Mouse (Mus musculus) forebrain, embryonic 15.5 days (tissue): ENCODE measurements around the gene Unc13d. TPM values are rescaled to one million over a fixed set of nuclear protein-coding genes. Genes with fewer than 3 reads are reported as not detected.

Source experiments
- ATAC-seq: fragments of 200-750 bp; cut with Nextera tagmentation; replicated peaks from 2 replicates; pipeline ENCODE4 v1.8.0; 2017; ENCODE audit warnings: mild to moderate bottlenecking, moderate TSS enrichment, moderate library complexity
- H3K27ac ChIP-seq: fragments of 300-500 bp; sonication (generic); replicated peaks from 2 replicates; pipeline ENCODE4 v1.5.1; 2015; ENCODE audit warnings: mild to moderate bottlenecking, inconsistent platforms
- H3K27me3 ChIP-seq: fragments of 300-500 bp; sonication (generic); 2 replicates; pipeline ENCODE4 v1.6.1; 2015; ENCODE audit warnings: inconsistent platforms
- H3K36me3 ChIP-seq: fragments of 300-500 bp; sonication (generic); 2 replicates; pipeline ENCODE4 v1.6.1; 2015; ENCODE audit warnings: mild to moderate bottlenecking, inconsistent platforms
- H3K4me1 ChIP-seq: fragments of 300-500 bp; sonication (generic); 2 replicates; pipeline ENCODE4 v1.6.1; 2015; ENCODE audit warnings: inconsistent platforms
- H3K4me2 ChIP-seq: fragments of 300-500 bp; sonication (generic); replicated peaks from 2 replicates; pipeline ENCODE4 v1.6.1; 2015; ENCODE audit warnings: mild to moderate bottlenecking, inconsistent platforms
- H3K4me3 ChIP-seq: fragments of 300-500 bp; sonication (generic); 2 replicates; pipeline ENCODE4 v1.5.1; 2015; ENCODE audit warnings: mild to moderate bottlenecking, inconsistent platforms
- H3K9ac ChIP-seq: fragments of 300-500 bp; sonication (generic); replicated peaks from 2 replicates; pipeline ENCODE4 v1.6.1; 2015; ENCODE audit warnings: mild to moderate bottlenecking, inconsistent platforms
- H3K9me3 ChIP-seq: fragments of 300-500 bp; sonication (generic); 2 replicates; pipeline ENCODE4 v1.6.1; 2016; ENCODE audit warnings: inconsistent platforms
- WGBS: fragments of 180-500 bp; shearing (Covaris S2); methylation state at CpG from one replicate; pipeline ENCODE4 v1.1.7; 2015; ENCODE audit warnings: mixed read lengths; 5-methylcytosine and 5-hydroxymethylcytosine counted together
- polyA plus RNA-seq: library from polyadenylated mRNA; unstranded; fragments of >200 nt; fragmentation: Nextera tagmentation; extraction: Ambion mirVana; gene quantifications from 2 replicates; pipeline ENCODE4 v1.2.1, GENCODE M21; 2015

The Unc13d gene
- polyA plus RNA-seq, 1 experiment from 2014 or later = 0.70 TPM

GRCm38 (mm10) chr11:116034584-116034983, 43.2 kb downstream of the Unc13d start:
- no peaks in the 10 kb centered on the region for H3K9me3 ChIP-seq
- no peak for ATAC-seq
- WGBS = 95% methylated on average over 6 of the region's 6 CpGs

GRCm38 (mm10) chr11:116030898-116031845, 46.6 kb downstream of the Unc13d start:
- WGBS = 24% methylated on average over 14 of the region's 14 CpGs
- Histone ChIP-seq H3K27me3 (no peaks in the 10 kb centered on the region), H3K9me3 (no peaks in the 10 kb centered on the region), H3K27ac (peak overlapping the region; percentile 100), H3K36me3 (no peaks in the 10 kb centered on the region), H3K4me3 (peak overlapping the region; percentile 85), H3K9ac (peak overlapping the region; percentile 97), H3K4me2 (peak overlapping the region; percentile 82), H3K4me1 (peaks cover 33% of the 10 kb centered on the region)
- ATAC-seq = peak; percentile 26

More at GRCm38 (mm10) chr11:116034584-116034983, 43.2 kb downstream of the Unc13d start:
- Histone ChIP-seq H3K36me3 (peaks cover 9% of the 10 kb centered on the region), H3K4me3 (no peak overlapping the region), H3K9ac (no peak overlapping the region), H3K27ac (no peak overlapping the region), H3K27me3 (no peaks in the 10 kb centered on the region), H3K4me2 (no peak overlapping the region), H3K4me1 (peaks cover 30% of the 10 kb centered on the region)

- H3K36me3 ChIP-seq = no peaks in the 10 kb centered on the region
- WGBS = 0% methylated on average over 60 of the region's 67 CpGs
- no peaks in the 10 kb centered on the region for H3K9me3 ChIP-seq
- no peaks in the 10 kb centered on the region for H3K27me3 ChIP-seq
- peak within 1 kb of the TSS; percentile 97 for H3K9ac ChIP-seq
- peak within 1 kb of the TSS; percentile 82 for H3K4me2 ChIP-seq
- H3K27ac ChIP-seq = peak within 1 kb of the TSS; percentile 100
- H3K4me1 ChIP-seq = peaks cover 33% of the 10 kb centered on the region
- peak within 1 kb of the TSS; percentile 85 for H3K4me3 ChIP-seq
- ATAC-seq = peak; percentile 96
Measured at GRCm38 (mm10) chr11:116030088-116030897, 47.5 kb downstream of the Unc13d start, which contains the start of gene Unk. Gene Unk (plus strand): TSS chr11:116030322.

GRCm38 (mm10) chr11:116029086-116029865, 48.5 kb downstream of the Unc13d start:
- H3K27ac ChIP-seq = peak overlapping the region; percentile 61
- 83% methylated on average over 6 of the region's 6 CpGs for WGBS
- H3K4me2 ChIP-seq = peak overlapping the region; percentile 61
- peak; percentile 0; the same call in 1 of the 2 replicates for ATAC-seq
- H3K27me3 ChIP-seq = no peaks in the 10 kb centered on the region
- peak overlapping the region; percentile 49 for H3K9ac ChIP-seq
- H3K4me1 ChIP-seq = peaks cover 33% of the 10 kb centered on the region
- H3K4me3 ChIP-seq = peak overlapping the region; percentile 85
- H3K9me3 ChIP-seq = no peaks in the 10 kb centered on the region
- H3K36me3 ChIP-seq = no peaks in the 10 kb centered on the region

- 79% methylated on average over 9 of the region's 9 CpGs for WGBS
Measured at GRCm38 (mm10) chr11:116028177-116028865, 49.4 kb downstream of the Unc13d start.

GRCm38 (mm10) chr11:116027756-116028155, 50.0 kb downstream of the Unc13d start, which contains the start of gene H3f3b:
Gene H3f3b (minus strand): TSS chr11:116027962.
- ATAC-seq = no peak
- Histone ChIP-seq H3K36me3 (no peaks in the 10 kb centered on the region), H3K9me3 (no peaks in the 10 kb centered on the region), H3K27ac (no peak within 1 kb of the TSS), H3K9ac (no peak within 1 kb of the TSS), H3K4me2 (no peak within 1 kb of the TSS), H3K27me3 (no peaks in the 10 kb centered on the region), H3K4me1 (peaks cover 25% of the 10 kb centered on the region), H3K4me3 (no peak within 1 kb of the TSS)
- 84% methylated on average over 4 of the region's 4 CpGs for WGBS

More at GRCm38 (mm10) chr11:116028177-116028865, 49.4 kb downstream of the Unc13d start:
- no peaks in the 10 kb centered on the region for H3K36me3 ChIP-seq
- no peaks in the 10 kb centered on the region for H3K27me3 ChIP-seq
- peaks cover 30% of the 10 kb centered on the region for H3K4me1 ChIP-seq
- no peak overlapping the region for H3K9ac ChIP-seq
- no peak overlapping the region for H3K27ac ChIP-seq
- no peak overlapping the region for H3K4me3 ChIP-seq
- H3K4me2 ChIP-seq = no peak overlapping the region
- no peaks in the 10 kb centered on the region for H3K9me3 ChIP-seq
- ATAC-seq = no peak

- Histone ChIP-seq H3K9me3 (no peaks in the 10 kb centered on the region), H3K27me3 (no peaks in the 10 kb centered on the region), H3K9ac (no peak overlapping the region), H3K4me2 (no peak overlapping the region), H3K4me1 (peaks cover 23% of the 10 kb centered on the region), H3K36me3 (peaks cover 21% of the 10 kb centered on the region), H3K4me3 (no peak overlapping the region), H3K27ac (peak overlapping the region; percentile 61)
- WGBS = 86% methylated on average over 3 of the region's 3 CpGs
- ATAC-seq = no peak
Measured at GRCm38 (mm10) chr11:116025056-116025845, 52.5 kb downstream of the Unc13d start.

- ATAC-seq = peak; percentile 97
- Histone ChIP-seq H3K9me3 (no peaks in the 10 kb centered on the region), H3K36me3 (peaks cover 25% of the 10 kb centered on the region), H3K27me3 (no peaks in the 10 kb centered on the region), H3K27ac (peak overlapping the region; percentile 99), H3K4me1 (peaks cover 18% of the 10 kb centered on the region), H3K4me2 (no peak overlapping the region; the same call in 1 of the 2 replicates), H3K4me3 (peak overlapping the region; percentile 81), H3K9ac (peak overlapping the region; percentile 98)
- WGBS = under 1% methylated on average over 37 of the region's 37 CpGs
Measured at GRCm38 (mm10) chr11:116024356-116024808, 53.4 kb downstream of the Unc13d start.

GRCm38 (mm10) chr11:116023771-116024355, 53.9 kb downstream of the Unc13d start:
- peak overlapping the region; percentile 98 for H3K9ac ChIP-seq
- H3K9me3 ChIP-seq = no peaks in the 10 kb centered on the region
- peak overlapping the region; percentile 81 for H3K4me3 ChIP-seq
- peak overlapping the region; percentile 74 for H3K4me2 ChIP-seq
- ATAC-seq = peak; percentile 65
- peaks cover 18% of the 10 kb centered on the region for H3K4me1 ChIP-seq
- WGBS = under 1% methylated on average over 57 of the region's 57 CpGs
- H3K27me3 ChIP-seq = no peaks in the 10 kb centered on the region
- H3K27ac ChIP-seq = peak overlapping the region; percentile 99
- H3K36me3 ChIP-seq = peaks cover 25% of the 10 kb centered on the region
